Mouse (Mus musculus): Measurements from ENCODE around the gene Zbtb44. TPM values are rescaled to one million over a fixed set of nuclear protein-coding genes. Genes with fewer than 3 reads are reported as not detected.

Zbtb44 gene
- polyA plus RNA-seq (2016; fragmentation: Nextera tagmentation; extraction: Ambion mirVana) = 7.1 and 7.6 TPM in 2 replicates

DNA sequence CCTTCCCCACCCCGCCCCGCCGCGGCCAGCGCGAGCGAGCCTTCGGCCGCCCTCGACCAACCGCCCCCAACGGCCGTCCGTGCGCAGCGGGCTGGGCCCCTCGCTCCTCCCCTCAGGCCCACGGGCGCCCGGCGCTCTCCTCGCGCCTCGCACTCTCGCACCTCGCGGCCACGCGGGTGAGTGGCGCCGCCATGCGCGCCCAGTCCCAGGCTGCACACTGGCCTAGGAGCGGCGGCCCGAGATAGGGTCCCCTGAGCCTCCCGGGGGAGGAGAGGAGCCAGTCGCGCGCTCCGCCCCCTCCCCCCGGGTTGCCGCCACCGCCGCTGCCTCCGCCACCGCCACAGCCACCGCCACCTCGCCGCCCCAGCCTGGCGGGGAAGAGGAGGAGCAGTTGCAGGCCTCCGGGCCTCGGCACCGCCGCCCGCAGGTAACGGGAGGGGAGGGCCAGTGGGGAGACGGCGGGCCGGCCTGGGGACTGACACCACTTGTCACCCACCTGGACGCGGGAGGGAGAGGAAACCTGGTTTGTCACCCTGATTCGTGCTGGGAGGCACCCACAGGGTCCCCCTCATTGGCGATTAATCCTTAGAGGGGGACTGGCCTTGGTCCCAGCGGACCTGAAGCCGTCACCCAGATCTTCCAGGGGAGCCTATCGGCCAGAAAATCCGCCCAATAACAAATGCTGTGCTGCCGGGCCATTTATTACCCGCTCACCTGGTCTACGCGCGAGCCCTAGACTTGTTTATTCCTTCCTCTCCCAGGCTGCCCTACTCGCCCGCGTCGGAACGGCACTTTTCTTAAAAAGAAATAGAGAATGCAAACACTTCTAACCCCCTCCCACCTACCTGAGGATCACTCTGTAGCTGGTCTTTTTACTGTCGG, at the start of gene Zbtb44:
Zbtb44 (plus strand) TSS at position 113 of the 882 bp plus-strand sequence.
- no peak; the same call in none of the 2 replicates for ATAC-seq (ENCODE audit: low FRiP score, low read depth)
- Histone ChIP-seq H3K9ac (replicated peaks) (peak within 1 kb of the TSS; percentile 93), H3K9me3 (no peaks in the 10 kb centered on the region), H3K4me3 (peak within 1 kb of the TSS; percentile 88), H3K4me1 (peaks cover 14% of the 10 kb centered on the region), H3K4me2 (replicated peaks) (peak within 1 kb of the TSS; percentile 73), H3K27me3 (no peaks in the 10 kb centered on the region), H3K27ac (replicated peaks) (peak within 1 kb of the TSS; percentile 99), H3K36me3 (0 out of 2 replicates have a peak, but pooled peaks cover 3% of the 10 kb centered on the region)
- WGBS = 1% methylated on average over 63 of the region's 79 CpGs

GRCm38 (mm10) chr9:30985782-30986181, 44.7 kb upstream of the Zbtb44 start:
- H3K27ac ChIP-seq (replicated peaks) = no peak overlapping the region
- H3K4me2 ChIP-seq (replicated peaks) = no peak overlapping the region
- H3K9me3 ChIP-seq = no peaks in the 10 kb centered on the region
- H3K4me1 ChIP-seq = no peaks in the 10 kb centered on the region
- H3K4me3 ChIP-seq = no peak overlapping the region
- 81% methylated on average over 6 of the region's 6 CpGs for WGBS
- H3K9ac ChIP-seq (replicated peaks) = no peak overlapping the region
- no peak for ATAC-seq (ENCODE audit: low FRiP score, low read depth)
- no peaks in the 10 kb centered on the region for H3K27me3 ChIP-seq
- no peaks in the 10 kb centered on the region for H3K36me3 ChIP-seq

GRCm38 (mm10) chr9:30993106-30993505, 37.3 kb upstream of the Zbtb44 start:
- ATAC-seq (ENCODE audit: low FRiP score, low read depth) = no peak
- no peaks in the 10 kb centered on the region for H3K27me3 ChIP-seq
- H3K4me2 ChIP-seq (replicated peaks) = no peak overlapping the region
- no peaks in the 10 kb centered on the region for H3K36me3 ChIP-seq
- WGBS = 84% methylated on average over 5 of the region's 5 CpGs
- H3K4me1 ChIP-seq = no peaks in the 10 kb centered on the region
- no peak overlapping the region for H3K9ac ChIP-seq (replicated peaks)
- H3K4me3 ChIP-seq = no peak overlapping the region
- H3K9me3 ChIP-seq = no peaks in the 10 kb centered on the region
- H3K27ac ChIP-seq (replicated peaks) = no peak overlapping the region

GRCm38 (mm10) chr9:30996590-30997562, 33.6 kb upstream of the Zbtb44 start:
- H3K9ac ChIP-seq (replicated peaks) = no peak overlapping the region
- no peaks in the 10 kb centered on the region for H3K27me3 ChIP-seq
- H3K36me3 ChIP-seq = no peaks in the 10 kb centered on the region
- H3K4me3 ChIP-seq = no peak overlapping the region
- no peak overlapping the region for H3K4me2 ChIP-seq (replicated peaks)
- H3K4me1 ChIP-seq = no peaks in the 10 kb centered on the region
- H3K9me3 ChIP-seq = no peaks in the 10 kb centered on the region
- no peak overlapping the region for H3K27ac ChIP-seq (replicated peaks)
- no peak for ATAC-seq (ENCODE audit: low FRiP score, low read depth)
- WGBS = 84% methylated on average over 12 of the region's 12 CpGs

GRCm38 (mm10) chr9:31000641-31001040, 29.8 kb upstream of the Zbtb44 start:
- Histone ChIP-seq H3K36me3 (no peaks in the 10 kb centered on the region), H3K4me1 (no peaks in the 10 kb centered on the region), H3K9me3 (no peaks in the 10 kb centered on the region), H3K9ac (replicated peaks) (no peak overlapping the region), H3K4me3 (no peak overlapping the region), H3K4me2 (replicated peaks) (no peak overlapping the region), H3K27me3 (no peaks in the 10 kb centered on the region), H3K27ac (replicated peaks) (no peak overlapping the region)
- 79% methylated on average over 10 of the region's 10 CpGs for WGBS
- no peak for ATAC-seq (ENCODE audit: low FRiP score, low read depth)

DNA sequence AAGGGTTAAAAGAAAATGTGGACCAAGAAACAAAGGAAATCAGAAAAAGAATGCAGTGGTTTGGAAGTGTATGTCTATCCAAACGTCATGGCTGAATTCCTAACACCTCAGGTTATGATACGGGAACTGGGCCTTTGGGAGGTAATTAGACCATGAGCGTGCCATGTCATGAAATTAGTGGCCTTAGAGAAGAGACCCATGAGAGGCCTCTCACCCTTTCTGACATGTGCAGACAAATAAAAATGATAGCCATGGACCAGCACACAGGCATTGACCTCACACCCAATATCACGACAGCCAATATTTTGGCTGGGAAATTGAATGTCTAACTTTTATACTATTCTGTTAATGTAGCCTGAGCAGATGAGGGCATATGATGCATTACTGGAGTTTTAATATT, 27.9 kb upstream of the Zbtb44 start:
- Histone ChIP-seq H3K4me2 (replicated peaks) (no peak overlapping the region), H3K4me3 (no peak overlapping the region), H3K9me3 (no peaks in the 10 kb centered on the region), H3K27me3 (no peaks in the 10 kb centered on the region), H3K27ac (replicated peaks) (no peak overlapping the region), H3K9ac (replicated peaks) (no peak overlapping the region), H3K36me3 (no peaks in the 10 kb centered on the region), H3K4me1 (no peaks in the 10 kb centered on the region)
- ATAC-seq (ENCODE audit: low FRiP score, low read depth) = no peak
- 89% methylated on average over 4 of the region's 4 CpGs for WGBS

DNA sequence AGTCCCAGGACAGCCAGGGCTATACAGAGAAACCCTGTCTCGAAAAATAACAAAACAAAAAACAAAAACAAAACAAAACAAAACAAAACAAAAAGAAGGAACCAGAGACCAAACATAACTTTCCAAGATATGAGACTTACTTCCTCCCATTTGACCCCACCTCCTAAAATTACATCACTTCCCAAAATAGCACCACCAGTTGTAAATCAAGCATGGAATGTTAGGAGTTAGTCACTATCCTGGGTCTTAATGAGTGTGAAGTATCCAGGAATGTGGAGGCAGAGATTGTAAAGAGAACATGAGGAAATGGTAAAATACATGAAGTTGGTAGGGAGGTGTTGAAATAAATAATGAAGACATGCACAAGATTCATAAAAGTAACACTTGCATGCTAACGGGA, 21.1 kb upstream of the Zbtb44 start:
- Histone ChIP-seq H3K27me3 (no peaks in the 10 kb centered on the region), H3K4me1 (no peaks in the 10 kb centered on the region), H3K36me3 (no peaks in the 10 kb centered on the region), H3K9me3 (no peaks in the 10 kb centered on the region), H3K4me3 (no peak overlapping the region), H3K4me2 (replicated peaks) (no peak overlapping the region), H3K9ac (replicated peaks) (no peak overlapping the region), H3K27ac (replicated peaks) (no peak overlapping the region)
- no peak for ATAC-seq (ENCODE audit: low FRiP score, low read depth)
- 92% methylated on average over 2 of the region's 2 CpGs for WGBS

GRCm38 (mm10) chr9:31010040-31010439, 20.4 kb upstream of the Zbtb44 start:
- no peaks in the 10 kb centered on the region for H3K27me3 ChIP-seq
- no peak for ATAC-seq (ENCODE audit: low FRiP score, low read depth)

GRCm38 (mm10) chr9:31010749-31011148, 19.7 kb upstream of the Zbtb44 start:
- no peaks in the 10 kb centered on the region for H3K27me3 ChIP-seq
- no peaks in the 10 kb centered on the region for H3K9me3 ChIP-seq
- H3K27ac ChIP-seq (replicated peaks) = no peak overlapping the region
- H3K4me2 ChIP-seq (replicated peaks) = no peak overlapping the region
- ATAC-seq (ENCODE audit: low FRiP score, low read depth) = no peak
- no peak overlapping the region for H3K4me3 ChIP-seq
- no peaks in the 10 kb centered on the region for H3K4me1 ChIP-seq
- no peak overlapping the region for H3K9ac ChIP-seq (replicated peaks)
- H3K36me3 ChIP-seq = no peaks in the 10 kb centered on the region
- WGBS = 85% methylated on average over 3 of the region's 3 CpGs

More at GRCm38 (mm10) chr9:31010040-31010439, 20.4 kb upstream of the Zbtb44 start:
- Histone ChIP-seq H3K4me3 (no peak overlapping the region), H3K27ac (replicated peaks) (no peak overlapping the region), H3K9ac (replicated peaks) (no peak overlapping the region), H3K36me3 (no peaks in the 10 kb centered on the region), H3K4me2 (replicated peaks) (no peak overlapping the region), H3K4me1 (no peaks in the 10 kb centered on the region), H3K9me3 (no peaks in the 10 kb centered on the region)
- WGBS = 82% methylated on average over 3 of the region's 3 CpGs

DNA sequence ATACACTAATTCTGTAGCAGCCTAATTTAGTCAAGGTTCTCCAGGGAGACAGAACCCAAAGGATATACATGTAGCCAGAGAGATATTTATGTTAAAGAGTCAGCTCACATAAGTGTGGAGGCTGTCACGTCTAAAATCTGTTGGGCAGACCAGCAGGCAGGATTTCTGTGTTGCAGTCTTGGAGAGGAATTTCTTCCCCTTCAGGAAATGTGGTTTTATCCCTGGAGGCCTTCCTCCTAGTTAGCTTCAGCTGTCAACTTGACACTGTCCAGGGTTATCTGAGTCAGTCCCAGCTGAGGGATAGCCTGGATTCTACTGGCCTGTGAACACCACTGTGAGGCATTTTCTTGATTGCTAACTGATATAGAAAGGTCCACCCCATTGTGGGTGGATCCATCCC, 18.9 kb upstream of the Zbtb44 start:
- 50% methylated on average over 1 of the region's 1 CpGs for WGBS
- no peak for ATAC-seq (ENCODE audit: low FRiP score, low read depth)

GRCm38 (mm10) chr9:31012674-31013073, 17.8 kb upstream of the Zbtb44 start:
- ATAC-seq (ENCODE audit: low FRiP score, low read depth) = no peak
- no peak overlapping the region for H3K27ac ChIP-seq (replicated peaks)
- H3K4me1 ChIP-seq = no peaks in the 10 kb centered on the region
- H3K4me2 ChIP-seq (replicated peaks) = no peak overlapping the region
- 82% methylated on average over 4 of the region's 4 CpGs for WGBS
- no peak overlapping the region for H3K9ac ChIP-seq (replicated peaks)
- no peaks in the 10 kb centered on the region for H3K27me3 ChIP-seq
- no peaks in the 10 kb centered on the region for H3K36me3 ChIP-seq
- no peak overlapping the region for H3K4me3 ChIP-seq
- no peaks in the 10 kb centered on the region for H3K9me3 ChIP-seq

More for the DNA sequence above, 18.9 kb upstream of the Zbtb44 start:
- no peak overlapping the region for H3K4me3 ChIP-seq
- no peaks in the 10 kb centered on the region for H3K4me1 ChIP-seq
- H3K4me2 ChIP-seq (replicated peaks) = no peak overlapping the region
- no peaks in the 10 kb centered on the region for H3K36me3 ChIP-seq
- H3K27ac ChIP-seq (replicated peaks) = no peak overlapping the region
- H3K9ac ChIP-seq (replicated peaks) = no peak overlapping the region
- H3K9me3 ChIP-seq = no peaks in the 10 kb centered on the region
- no peaks in the 10 kb centered on the region for H3K27me3 ChIP-seq

DNA sequence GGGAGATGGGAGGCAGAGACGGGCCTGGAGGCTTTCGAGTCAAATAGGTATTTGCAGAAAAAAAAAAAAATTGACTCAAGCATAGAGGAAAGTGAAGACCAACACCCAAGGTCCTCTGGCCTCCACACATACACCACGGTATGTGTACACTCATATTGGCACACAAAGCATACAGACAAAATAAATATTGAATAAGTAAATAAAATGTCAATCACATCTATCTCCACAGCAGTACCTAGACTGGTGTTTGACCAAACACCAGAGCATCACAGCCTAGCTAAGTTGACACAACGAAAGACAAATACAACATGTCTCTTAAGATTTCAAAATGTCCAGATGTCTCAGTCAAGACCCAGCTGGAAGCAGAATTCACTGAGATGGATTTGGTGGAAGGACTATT, 17.0 kb upstream of the Zbtb44 start:
- Histone ChIP-seq H3K9ac (replicated peaks) (no peak overlapping the region), H3K36me3 (no peaks in the 10 kb centered on the region), H3K4me1 (no peaks in the 10 kb centered on the region), H3K4me2 (replicated peaks) (no peak overlapping the region), H3K27me3 (no peaks in the 10 kb centered on the region), H3K27ac (replicated peaks) (no peak overlapping the region), H3K9me3 (no peaks in the 10 kb centered on the region), H3K4me3 (no peak overlapping the region)
- 88% methylated on average over 4 of the region's 4 CpGs for WGBS
- ATAC-seq (ENCODE audit: low FRiP score, low read depth) = no peak
